Comparison of ENCODE assay signal across 16 mouse cellular contexts in the genomic region with DNA sequence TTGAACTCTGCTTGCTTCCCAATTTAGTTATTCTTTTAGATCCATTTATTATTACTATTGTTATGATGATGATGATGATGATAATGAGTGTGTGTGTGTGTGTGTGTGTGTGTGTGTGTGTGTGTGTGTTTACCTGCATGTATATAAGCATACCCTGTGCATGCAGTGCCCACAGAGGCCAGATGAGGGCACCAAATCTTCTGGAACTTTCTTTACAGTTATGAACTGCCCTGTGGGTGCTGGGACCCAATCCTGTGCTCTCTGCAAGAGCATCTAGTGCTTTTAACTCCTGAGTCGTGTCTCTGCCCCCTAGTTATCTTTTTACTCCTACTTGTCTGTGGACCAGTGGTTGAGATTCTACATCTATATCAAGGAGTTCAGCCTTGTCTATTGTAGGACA.
DNase-seq lines count a peak whose midpoint lies in the region; ATAC-seq and TF ChIP-seq lines count a peak whose summit lies in the region.
"Had no signal": no experiment of that assay in that cellular context is flagged by ENCODE, and none has a peak within 500 bp of the region (broad histone marks: within the 10 kb centered on the region; RNA-seq: fewer than 3 reads in every experiment).

No protein-coding gene starts in this region.

- POLR2A ChIA-PET in Patski (lab: Charles Lee): no interaction called here

- no peak for DNase-seq in kidney, adult 2 months
- DNase-seq in kidney, postnatal 14 days: no peak
- DNase-seq in thymus, postnatal 14 days: peak; percentile 16
- DNase-seq in thymus, adult 18-20 months: no peak
- no peak for DNase-seq in Patski (ENCODE audit: low read depth, low spot score)
- no peak for DNase-seq in right cerebral cortex, postnatal 10 days (ENCODE audit: low spot score in 2 of 2)
- no peak for DNase-seq in adrenal gland, postnatal 10 days
- DNase-seq: cerebellum, adult 11 months; embryo, embryonic 11 days; gastrocnemius, postnatal 25 days; layer of hippocampus, adult 9-11 months had no signal

- H3K27me3 ChIP-seq in kidney, adult 2 months (replicated peaks; ENCODE audit: control insufficient read depth, insufficient read depth, low read length): no peaks in the 10 kb centered on the region
- H3K27me3 ChIP-seq in Patski: no peaks in the 10 kb centered on the region
- H3K27me3 ChIP-seq: heart, embryonic 13.5 days; kidney, embryonic 15.5 days; liver, embryonic 15.5 days had no signal

- H3K36me3 ChIP-seq in kidney, adult 2 months (ENCODE audit: control insufficient read depth, insufficient read depth, low read length): no peaks in the 10 kb centered on the region
- H3K36me3 ChIP-seq: kidney, embryonic 15.5 days; liver, embryonic 15.5 days had no signal

- WGBS in kidney, adult 2 months: 85% methylated on average over 1 of the region's 1 CpGs

- H3K4me3 ChIP-seq in kidney, adult 2 months (ENCODE audit: insufficient read depth, low read depth, low read length): no peak overlapping the region
- H3K4me3 ChIP-seq: erythroblast, embryonic 14.5 days; heart, embryonic 13.5 days; kidney, embryonic 15.5 days; liver, embryonic 15.5 days had no signal

- CTCF ChIA-PET in Patski (lab: Charles Lee): no interaction called here

- TF ChIP-seq POLR2A in kidney, adult 2 months (IDR thresholded peaks at IDR 0.05; ENCODE audit: low read depth, low read length): no peak

- H3K4me1 ChIP-seq in kidney, adult 2 months (ENCODE audit: control insufficient read depth, insufficient read depth, low read length): no peaks in the 10 kb centered on the region
- H3K4me1 ChIP-seq: liver, embryonic 15.5 days had no signal

- ATAC-seq in Patski: no peak
- ATAC-seq: activated CD4-positive, CD25-positive, alpha-beta regulatory T cell, adult 4 months had no signal

- no peak overlapping the region for H3K27ac ChIP-seq in kidney, adult 2 months (ENCODE audit: insufficient read depth, low read depth, low read length)
- H3K27ac ChIP-seq: heart, embryonic 13.5 days; kidney, embryonic 15.5 days; liver, embryonic 15.5 days had no signal

- in situ Hi-C loops in Patski (cut with MboI; ENCODE audit: low pct_unique_long_range_greater_than_20kb): no loop called here

- TF ChIP-seq CTCF in kidney, adult 2 months (conservative IDR thresholded peaks at IDR 0.05; ENCODE audit: insufficient read depth, insufficient read length, low read depth, low read length): 0 out of 2 replicates have a peak, but pooled peaks have one; percentile 3
- TF ChIP-seq CTCF in Patski (IDR thresholded peaks at IDR 0.05): peak; percentile 44
